Mouse (Mus musculus) CH12.LX (cell line): ENCODE data around the gene Rab4b. TPM values are rescaled to one million over a fixed set of nuclear protein-coding genes. Genes with fewer than 3 reads are reported as not detected.
A peak's percentile ranks its signal among the peaks of the same experiment; 100 is the strongest.

Experiments
- DNase-seq: peaks from one replicate; pipeline ENCODE4 v3.0.0-alpha.2; 2013; ENCODE audit errors: extremely low read depth
- H3K27ac ChIP-seq: 2 replicates; pipeline ENCODE4 v1.5.1; 2012; ENCODE audit warnings: low read depth, mild to moderate bottlenecking, control low read depth, moderate library complexity; ENCODE audit not compliant: insufficient read depth
- H3K27me3 ChIP-seq: replicated peaks from 2 replicates; pipeline ENCODE3; 2012; ENCODE audit warnings: inconsistent platforms
- H3K36me3 ChIP-seq, 2 experiments: replicated peaks in 1 of 2; 2 replicates each; pipeline versions ENCODE3 to v1.6.1; 2012; ENCODE audit warnings: inconsistent platforms in 1 of 2, low read length in 1 of 2, mild to moderate bottlenecking in 1 of 2, mixed read lengths in 1 of 2, moderate library complexity in 1 of 2; ENCODE audit not compliant: control insufficient read depth in 1 of 2, insufficient read depth in 1 of 2
- H3K4me1 ChIP-seq, 2 experiments: 2 replicates each; pipeline ENCODE4 v1.6.1; 2012; ENCODE audit warnings: inconsistent platforms in 1 of 2, moderate library complexity in 1 of 2; ENCODE audit not compliant: insufficient read depth in 2 of 2, control insufficient read depth in 1 of 2
- H3K4me2 ChIP-seq: 2 replicates; pipeline ENCODE4 v1.6.1; 2012; ENCODE audit warnings: low read depth, mild to moderate bottlenecking, control low read depth; ENCODE audit not compliant: poor library complexity, insufficient read depth, severe bottlenecking
- H3K4me3 ChIP-seq, 3 experiments: fragments of 150-350 bp in 1 of 3; sonication (generic) in 1 of 3; replicated peaks in 1 of 3; 2 replicates each; pipeline versions ENCODE3 to v1.5.1; 2011 to 2012; ENCODE audit warnings: low read depth in 2 of 3, low read length in 2 of 3, mild to moderate bottlenecking in 2 of 3, moderate library complexity in 2 of 3, control low read depth in 1 of 3, improper control_type of control experiment in 1 of 3, inconsistent platforms in 1 of 3, mixed read lengths in 1 of 3; ENCODE audit not compliant: poor library complexity in 1 of 3
- H3K79me2 ChIP-seq: replicated peaks from 2 replicates; pipeline ENCODE4 v1.6.1; 2012; ENCODE audit warnings: mild to moderate bottlenecking, moderate library complexity; ENCODE audit not compliant: control insufficient read depth, poor library complexity, insufficient read depth, severe bottlenecking; ENCODE audit errors: extremely low read depth
- H3K9ac ChIP-seq: 2 replicates; pipeline ENCODE4 v1.6.1; 2012; ENCODE audit warnings: low read depth, mild to moderate bottlenecking, control low read depth, moderate library complexity; ENCODE audit not compliant: insufficient read depth
- H3K9me3 ChIP-seq: replicated peaks from 2 replicates; pipeline ENCODE3; 2012; ENCODE audit warnings: low read length, inconsistent platforms, mixed read lengths
- CTCF ChIP-seq, 2 experiments: IDR thresholded peaks in 1 of 2; conservative IDR thresholded peaks in 1 of 2; 2 replicates each; pipeline ENCODE4 v1.5.1; 2011 to 2012; ENCODE audit warnings: low read depth in 2 of 2, low read length in 2 of 2, improper control_type of control experiment in 1 of 2, inconsistent platforms in 1 of 2, mild to moderate bottlenecking in 1 of 2, moderate library complexity in 1 of 2
- EP300 ChIP-seq: IDR thresholded peaks from 2 replicates; pipeline ENCODE4 v1.6.1; 2011; ENCODE audit warnings: low read length, improper control_type of control experiment
- GABPA ChIP-seq: IDR thresholded peaks from 2 replicates; pipeline ENCODE4 v1.6.1; 2012; ENCODE audit warnings: low read depth, low read length, improper control_type of control experiment, inconsistent platforms; ENCODE audit not compliant: insufficient replicate concordance
- JUND ChIP-seq: conservative IDR thresholded peaks from 2 replicates; pipeline ENCODE4 v1.6.1; 2011; ENCODE audit warnings: low read depth, low read length, improper control_type of control experiment
- KAT2A ChIP-seq: IDR thresholded peaks from 2 replicates; pipeline ENCODE4 v1.6.1; 2012; ENCODE audit warnings: low read length, improper control_type of control experiment, inconsistent platforms; ENCODE audit not compliant: insufficient replicate concordance
- MAX ChIP-seq: IDR thresholded peaks from 2 replicates; pipeline ENCODE4 v1.6.1; 2011; ENCODE audit warnings: low read length, improper control_type of control experiment
- MAZ ChIP-seq: IDR thresholded peaks from 2 replicates; pipeline ENCODE4 v1.6.1; 2012; ENCODE audit warnings: low read depth, mild to moderate bottlenecking, inconsistent platforms, low read length, improper control_type of control experiment, moderate library complexity
- MXI1 ChIP-seq: IDR thresholded peaks from 2 replicates; pipeline ENCODE4 v1.6.1; 2011; ENCODE audit warnings: mild to moderate bottlenecking, low read depth, low read length, improper control_type of control experiment
- NELFE ChIP-seq: IDR thresholded peaks from 2 replicates; pipeline ENCODE4 v1.6.1; 2011; ENCODE audit warnings: low read depth, low read length, improper control_type of control experiment
- RAD21 ChIP-seq: IDR thresholded peaks from 2 replicates; pipeline ENCODE4 v1.6.1; 2011; ENCODE audit warnings: low read depth, mild to moderate bottlenecking, low read length, improper control_type of control experiment, moderate library complexity
- SIN3A ChIP-seq: IDR thresholded peaks from 2 replicates; pipeline ENCODE4 v1.6.1; 2012; ENCODE audit warnings: low read length, improper control_type of control experiment, inconsistent platforms
- SMC3 ChIP-seq: IDR thresholded peaks from 2 replicates; pipeline ENCODE4 v1.6.1; 2011; ENCODE audit warnings: low read depth, low read length, improper control_type of control experiment
- TBP ChIP-seq: conservative IDR thresholded peaks from 2 replicates; pipeline ENCODE4 v1.6.1; 2011; ENCODE audit warnings: low read depth, low read length, improper control_type of control experiment
- TCF12 ChIP-seq: IDR thresholded peaks from 2 replicates; pipeline ENCODE4 v1.6.1; 2014; ENCODE audit warnings: low read depth, mild to moderate bottlenecking, inconsistent platforms, low read length, improper control_type of control experiment
- UBTF ChIP-seq: IDR thresholded peaks from 2 replicates; pipeline ENCODE4 v1.6.1; 2012; ENCODE audit warnings: low read depth, mild to moderate bottlenecking, inconsistent platforms, low read length, improper control_type of control experiment, moderate library complexity
- ZC3H11A ChIP-seq: IDR thresholded peaks from 2 replicates; pipeline ENCODE4 v1.6.1; 2012; ENCODE audit warnings: low read depth, mild to moderate bottlenecking, inconsistent platforms, low read length, improper control_type of control experiment
- ZNF384 ChIP-seq: IDR thresholded peaks from 2 replicates; pipeline ENCODE4 v1.6.1; 2012; ENCODE audit warnings: low read depth, low read length, improper control_type of control experiment, inconsistent platforms
- dilution Hi-C: fragments of 300-500 bp; cut with MboI; formaldehyde crosslinking; loops from 2 replicates; pipeline ENCODE4 v1.14.3; 2020; ENCODE audit warnings: low sequenced_read_pairs; ENCODE audit not compliant: extremely low pct_unique_long_range_greater_than_20kb, extremely low pct_ligation_motif_present
- in situ Hi-C: fragments of 300-500 bp; cut with MboI; formaldehyde crosslinking; loops from 3 replicates; pipeline ENCODE4 v1.14.3; 2019; ENCODE audit warnings: low sequenced_read_pairs, low pct_ligation_motif_present, low pct_unique_long_range_greater_than_20kb, mixed read lengths
- polyA plus RNA-seq: library from polyadenylated mRNA; unstranded; fragments of >175 nt; gene quantifications from 2 replicates; pipeline ENCODE4 v1.2.1, GENCODE M21; 2012; ENCODE audit warnings: low read depth; ENCODE audit not compliant: insufficient read length
- total RNA-seq, 2 experiments: library from RNA; depleted of rRNA; stranded (reverse); fragments of 300-350 nt in 1 of 2; fragments of >200 nt in 1 of 2; gene quantifications; 2 replicates each; pipeline ENCODE4 v1.2.3; 2012 to 2014

Rab4b gene
- total and polyA plus RNA-seq, 3 experiments = 26.2 to 85.5 (median 39.4) TPM

GRCm38 (mm10) chr7:27133757-27134156 lies 44.9 kb downstream of the Rab4b start:
- Histone ChIP-seq H3K27ac (no peak overlapping the region), H3K27me3 (peaks cover 66% of the 10 kb centered on the region), H3K79me2 (no peaks in the 10 kb centered on the region), H3K4me2 (no peak overlapping the region), H3K4me1 (no peaks in the 10 kb centered on the region), H3K9me3 (peaks cover 7% of the 10 kb centered on the region), H3K36me3 (no peaks in the 10 kb centered on the region), H3K4me3 (no peak overlapping the region), H3K9ac (no peak overlapping the region)
- in situ Hi-C loops = loop anchor here (25.0 kb wide), 1 partner anchor 371 kb away; the partner anchor contains the start of gene Cyp2b19
- no peak for TF ChIP-seq MAZ
- dilution Hi-C loops = no loop called here
- no peak for DNase-seq

GRCm38 (mm10) chr7:27133156-27133555 lies 45.5 kb downstream of the Rab4b start:
- no peak overlapping the region for H3K4me3 ChIP-seq
- H3K79me2 ChIP-seq = no peaks in the 10 kb centered on the region
- no peak overlapping the region for H3K27ac ChIP-seq
- no peak for DNase-seq
- no peak overlapping the region for H3K4me2 ChIP-seq
- H3K27me3 ChIP-seq = peaks cover 70% of the 10 kb centered on the region
- TF ChIP-seq SIN3A = no peak
- no peak for TF ChIP-seq TBP
- TF ChIP-seq MXI1 = no peak
- TF ChIP-seq EP300 = no peak
- TF ChIP-seq MAX = no peak
- no peak for TF ChIP-seq CTCF (conservative IDR thresholded peaks at IDR 0.05 in 1 of 2, IDR thresholded peaks at IDR 0.05 in 1 of 2; ENCODE audit: low read depth in 2 of 2, low read length in 2 of 2)
- no peak for TF ChIP-seq ZNF384
- no peak for TF ChIP-seq JUND
- TF ChIP-seq TCF12 = no peak
- no peak for TF ChIP-seq KAT2A
- TF ChIP-seq NELFE = no peak
- no peak for TF ChIP-seq GABPA
- TF ChIP-seq ZC3H11A = no peak
- TF ChIP-seq UBTF = no peak
- no peaks in the 10 kb centered on the region for H3K36me3 ChIP-seq
- no peak overlapping the region for H3K9ac ChIP-seq
- dilution Hi-C loops = no loop called here
- H3K4me1 ChIP-seq = no peaks in the 10 kb centered on the region
- peaks cover 7% of the 10 kb centered on the region for H3K9me3 ChIP-seq
- in situ Hi-C loops = loop anchor here (25.0 kb wide), 1 partner anchor 371 kb away; the partner anchor contains the start of gene Cyp2b19

- dilution Hi-C loops = no loop called here
- Histone ChIP-seq H3K4me1 (no peaks in the 10 kb centered on the region), H3K79me2 (no peaks in the 10 kb centered on the region), H3K27me3 (peaks cover 74% of the 10 kb centered on the region), H3K36me3 (no peaks in the 10 kb centered on the region), H3K9me3 (peaks cover 7% of the 10 kb centered on the region), H3K9ac (no peak overlapping the region), H3K4me3 (no peak overlapping the region), H3K27ac (no peak overlapping the region), H3K4me2 (no peak overlapping the region)
- in situ Hi-C loops = loop anchor here (25.0 kb wide), 1 partner anchor 370 kb away; the partner anchor contains the start of gene Cyp2b19
- peak; percentile 7 to 69; a peak in 2 of 4 replicates for TF ChIP-seq CTCF (conservative IDR thresholded peaks at IDR 0.05 in 1 of 2, IDR thresholded peaks at IDR 0.05 in 1 of 2; ENCODE audit: low read depth in 2 of 2, low read length in 2 of 2)
- no peak for TF ChIP-seq GABPA
- TF ChIP-seq NELFE = no peak
- TF ChIP-seq RAD21 = peak; percentile 57
- TF ChIP-seq SMC3 = peak; percentile 56
- peak; percentile 62 for DNase-seq
Measured at GRCm38 (mm10) chr7:27132588-27132987, 46.1 kb downstream of the Rab4b start.
